Mouse (Mus musculus) right cerebral cortex, postnatal 10 days (tissue): Measurements from ENCODE around the gene Olfr56.
"Not testable (repeated sequence)": the region's sequence is repeated elsewhere in the genome, so short reads cannot be mapped to it uniquely, and the experiment has no call there.

Source experiments
- DNase-seq, 2 experiments: peaks; one replicate each; pipeline ENCODE4 v3.0.0; 2021; ENCODE audit warnings: low spot score in 2 of 2

Gene Olfr56

DNA sequence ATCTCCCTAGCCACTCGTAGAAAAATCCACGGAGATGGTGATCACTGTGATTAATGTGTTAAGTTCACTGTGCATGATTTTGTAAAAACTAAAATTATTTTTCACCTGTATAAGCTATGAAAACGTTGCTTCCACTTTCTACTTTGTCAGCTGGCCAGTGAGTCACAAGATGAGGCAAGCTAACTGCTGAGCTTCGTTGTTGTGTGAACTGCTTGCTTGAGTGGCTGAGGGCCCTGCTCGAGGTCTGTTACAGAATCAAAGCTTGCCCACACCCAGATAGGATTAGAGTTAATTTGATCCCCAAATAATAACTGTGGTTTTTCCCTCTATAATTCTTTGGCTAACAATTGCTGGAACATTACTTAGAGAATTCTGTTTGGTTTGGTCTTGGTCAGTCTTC is 73.2 kb downstream of the Olfr56 start:
- DNase-seq: not testable (repeated sequence)

DNA sequence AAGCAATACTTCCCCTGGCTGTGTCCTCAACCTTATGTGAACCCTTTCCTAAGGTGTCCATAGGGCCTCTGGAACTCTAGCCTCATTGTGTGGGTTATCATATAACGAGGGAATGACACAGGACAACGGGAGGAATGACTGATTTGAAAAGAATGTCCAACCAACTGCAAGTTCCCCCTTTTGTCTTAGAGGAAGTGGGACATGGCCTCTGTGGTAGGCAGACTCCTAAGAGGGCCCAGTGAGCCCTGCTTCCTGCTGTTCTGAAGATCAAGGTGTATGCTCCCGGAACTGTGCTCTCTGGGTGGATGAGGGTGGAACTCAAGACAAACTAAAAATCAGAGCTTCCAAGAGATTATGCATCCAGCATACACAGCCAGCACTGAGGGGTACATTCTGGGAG is 81.4 kb downstream of the Olfr56 start:
- DNase-seq: not testable (repeated sequence)

DNA sequence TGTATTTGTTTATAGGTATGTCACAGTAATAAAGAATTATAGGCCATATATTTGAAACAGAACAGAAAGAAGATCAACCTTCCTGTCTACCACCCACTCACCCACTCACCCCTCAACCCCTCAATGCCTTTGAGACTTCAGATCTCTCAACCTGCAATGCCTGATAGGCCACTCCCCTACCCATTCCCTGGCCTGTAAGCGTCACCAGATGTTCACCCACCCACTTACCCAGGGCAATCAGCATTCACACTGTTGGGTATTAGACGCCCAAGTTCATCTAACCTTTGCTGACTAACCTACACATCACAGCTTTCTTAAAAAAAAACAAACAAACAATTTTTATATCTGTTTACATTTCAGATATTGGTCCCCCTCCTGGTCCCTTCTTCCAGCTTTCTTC is 83.2 kb downstream of the Olfr56 start:
- not testable (repeated sequence) for DNase-seq

DNA sequence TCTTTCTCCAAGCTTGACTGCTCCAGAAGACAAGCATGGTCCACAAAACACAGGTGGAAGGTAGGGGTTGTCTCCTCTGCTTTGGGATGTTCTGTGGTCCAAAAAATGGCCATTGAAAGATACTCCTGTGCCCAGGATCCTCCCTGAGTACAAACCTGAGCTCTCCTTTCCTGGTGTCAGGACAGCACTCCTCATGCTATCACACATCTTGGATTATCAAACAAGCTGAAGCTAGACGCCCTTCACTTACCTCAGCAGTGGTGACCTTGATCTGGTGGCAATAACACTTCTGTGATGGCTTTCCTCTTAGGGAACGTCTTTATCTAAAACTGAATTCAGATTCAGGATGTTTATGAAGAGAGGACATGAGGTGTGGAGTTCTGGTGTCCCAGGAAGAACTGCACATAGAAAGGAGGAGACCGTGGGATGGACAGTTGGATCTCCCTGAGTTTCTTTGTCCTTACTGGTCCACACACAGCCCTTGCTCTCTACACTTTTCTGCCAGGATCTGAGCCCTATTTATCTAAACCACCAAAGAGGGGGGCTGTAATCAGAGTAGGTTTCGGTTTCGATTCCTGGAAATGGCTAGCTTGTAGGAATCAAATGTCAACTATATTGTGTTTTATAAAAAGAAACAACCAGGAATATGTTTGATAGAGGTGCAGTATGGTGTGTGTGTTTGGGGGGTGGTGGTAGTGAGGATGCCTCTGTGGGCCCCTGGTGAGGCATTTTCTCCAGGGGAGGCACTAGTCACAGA is 85.2 kb downstream of the Olfr56 start, which contains the start of gene Tgtp2:
Gene Tgtp2, minus strand, starts transcription at position 494 of the 757 bp plus-strand sequence.
- not testable (repeated sequence) for DNase-seq

DNA sequence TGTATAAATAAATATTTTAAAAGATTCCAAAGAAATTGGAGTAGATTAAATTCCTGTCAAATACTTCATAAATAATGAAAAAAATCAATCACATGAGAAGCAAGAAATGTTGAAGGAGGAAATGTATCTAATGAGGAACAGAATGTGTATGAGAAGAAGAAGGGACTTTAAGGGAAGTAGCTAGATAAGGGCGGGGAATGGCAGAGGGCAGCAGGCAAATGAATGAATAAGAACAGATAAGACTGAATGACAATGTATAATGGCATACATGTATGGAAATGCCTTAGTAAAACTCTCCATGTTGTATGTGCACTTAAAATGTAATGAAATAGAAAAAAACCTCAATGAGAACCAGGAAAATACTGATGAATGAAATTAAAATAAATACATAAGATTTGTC is 89.7 kb downstream of the Olfr56 start:
- DNase-seq: no peak

DNA sequence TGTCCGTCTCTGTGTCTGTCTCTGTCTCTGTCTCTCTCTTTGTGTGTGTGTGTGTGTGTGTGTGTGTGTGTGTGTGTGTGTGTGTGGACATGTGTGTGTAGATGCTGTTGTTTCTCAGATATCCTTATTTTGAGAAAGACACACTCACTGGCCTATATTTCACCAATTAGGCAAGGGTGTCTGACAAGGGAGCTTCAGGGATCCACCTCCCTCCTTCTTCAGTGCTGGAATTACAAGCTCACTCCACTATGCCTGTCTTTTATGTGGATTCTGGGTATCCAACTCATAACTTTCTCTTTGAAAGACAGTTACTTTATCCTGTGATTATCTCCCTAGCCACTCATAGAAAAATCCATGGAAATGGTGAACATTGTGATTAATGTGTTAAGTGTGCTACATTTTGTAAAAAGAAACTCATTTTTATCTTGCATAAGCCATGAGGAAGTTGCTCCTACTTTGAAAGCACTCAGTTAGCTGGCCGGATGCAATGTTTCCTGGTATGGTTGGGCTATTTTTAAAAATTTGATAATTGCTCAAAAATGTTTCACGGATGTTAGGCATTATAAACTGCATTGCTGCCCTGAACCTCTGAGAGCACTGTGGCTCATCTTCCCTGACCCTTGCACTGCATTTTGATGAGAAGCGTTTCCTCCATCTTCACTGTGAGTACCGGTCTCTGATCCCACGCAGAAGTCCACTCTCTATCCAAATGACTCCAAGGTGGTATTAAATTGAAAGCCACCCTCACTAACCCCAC is 97.5 kb downstream of the Olfr56 start, which contains the start of gene Ifi47:
Gene Ifi47, plus strand, starts transcription at position 587 of the 757 bp plus-strand sequence.
- not testable (repeated sequence) for DNase-seq

DNA sequence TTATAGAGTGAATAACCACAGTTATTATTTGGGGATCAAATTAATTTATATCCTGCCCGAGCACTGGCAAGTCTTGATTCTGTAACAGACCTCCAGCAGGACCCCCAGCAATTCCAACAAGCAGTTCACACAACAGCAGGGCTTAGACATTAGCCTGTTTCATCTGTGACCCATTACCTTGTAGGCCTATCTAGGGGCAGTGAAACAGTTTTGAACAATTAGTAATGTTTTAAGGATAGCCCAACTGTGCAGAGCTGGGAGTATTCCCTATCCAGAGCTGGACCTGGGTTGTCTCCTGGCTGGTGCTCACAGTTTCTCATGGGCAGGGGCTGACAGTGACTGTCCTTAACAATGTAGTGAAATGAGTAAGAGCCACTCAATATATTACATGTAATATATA is 98.3 kb downstream of the Olfr56 start:
- DNase-seq: no peak

DNA sequence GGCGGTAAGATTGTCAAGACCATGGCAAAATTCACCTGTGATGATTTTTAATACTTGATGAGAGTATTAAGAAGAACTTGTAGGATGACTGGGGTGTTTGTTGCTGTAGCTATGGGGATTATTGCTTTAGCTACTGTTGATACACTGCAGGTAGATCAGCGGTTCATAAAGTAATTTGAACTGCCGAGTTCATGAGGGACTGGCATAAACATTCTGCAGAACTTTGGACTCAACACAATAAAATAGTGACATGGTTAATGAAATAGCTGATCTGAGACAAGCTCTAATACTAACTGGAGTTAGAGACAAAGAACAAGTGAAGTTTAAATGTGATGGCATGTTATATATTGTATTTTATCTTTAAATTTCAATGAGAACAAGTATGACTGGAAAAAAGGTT is 100.0 kb downstream of the Olfr56 start:
- no peak for DNase-seq

DNA sequence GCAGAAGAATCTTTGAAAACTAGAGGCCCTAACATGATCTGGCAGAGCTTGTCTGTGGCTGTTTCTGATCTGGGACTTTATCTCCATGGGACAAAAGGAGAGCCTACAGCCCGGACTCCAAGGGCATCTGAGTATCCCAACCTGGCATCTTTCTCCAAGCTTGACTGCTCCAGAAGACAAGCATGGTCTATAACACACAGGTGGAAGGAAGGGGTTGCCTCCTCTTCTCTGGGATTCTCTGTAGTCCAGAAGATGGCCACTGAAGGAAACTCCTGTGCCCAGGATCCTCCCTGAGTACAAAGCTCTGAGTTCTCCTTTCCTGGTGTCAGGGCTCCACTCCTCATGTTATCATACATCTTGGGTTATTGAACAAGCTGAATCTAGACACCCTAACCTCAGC is 101.9 kb downstream of the Olfr56 start:
- DNase-seq: no peak

DNA sequence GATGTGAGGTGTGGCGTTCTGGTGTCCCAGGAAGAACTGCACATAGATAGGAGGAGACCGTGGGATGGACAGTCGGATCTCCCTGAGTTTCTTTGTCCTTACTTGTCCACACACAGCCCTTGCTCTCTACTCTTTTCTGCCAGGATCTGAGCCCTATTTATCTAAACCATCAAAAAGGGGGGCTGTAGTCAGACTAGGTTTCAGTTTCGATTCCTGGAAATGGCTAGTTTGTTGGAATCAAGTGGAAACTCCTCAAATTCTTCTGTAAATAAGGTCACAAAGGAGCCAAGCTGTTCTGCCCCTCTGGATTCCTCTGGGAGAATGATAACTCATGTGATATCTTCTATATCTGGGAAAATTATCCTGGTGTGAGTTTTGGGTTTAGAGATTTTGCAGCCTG is 102.7 kb downstream of the Olfr56 start:
- DNase-seq: no peak

DNA sequence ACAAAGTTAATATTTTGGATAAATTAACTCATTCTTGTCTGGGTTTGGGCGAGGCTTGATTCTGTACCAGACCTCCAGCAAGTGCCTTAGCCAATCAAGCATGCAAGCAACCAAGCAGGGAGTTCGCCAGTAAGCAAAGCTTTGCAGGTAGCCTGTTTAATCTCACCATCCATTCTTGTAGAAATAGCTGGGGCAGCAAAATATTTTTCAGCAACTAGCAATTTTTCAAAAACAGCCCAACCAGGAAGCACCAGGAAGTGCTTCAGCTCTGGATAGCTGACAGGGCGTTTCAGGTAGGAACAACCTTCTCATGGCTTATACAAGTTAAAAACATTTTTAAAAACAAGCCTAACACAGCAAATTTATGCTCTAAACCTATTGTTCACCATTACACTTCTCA is 103.2 kb downstream of the Olfr56 start:
- no peak for DNase-seq

DNA sequence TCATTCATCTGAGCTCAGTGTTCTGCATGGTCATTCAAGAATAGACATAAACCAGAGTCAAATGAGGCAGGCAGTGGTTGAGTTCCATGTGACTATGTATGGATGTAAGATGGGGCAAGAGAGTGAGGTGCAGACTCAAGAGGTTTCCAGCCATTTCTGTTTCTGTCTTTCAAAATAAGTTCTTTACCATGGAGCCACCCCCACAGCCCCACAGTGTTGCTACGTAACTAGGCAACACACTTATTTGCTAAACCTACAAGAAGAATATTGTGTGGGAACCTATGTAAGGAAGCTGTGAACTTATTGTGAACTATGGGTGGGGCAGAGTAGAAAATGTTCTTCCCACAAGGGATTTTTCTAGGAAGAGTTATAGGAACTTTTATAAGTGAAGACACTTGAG is 104.5 kb downstream of the Olfr56 start:
- peak in 1 of 2 experiments; percentile 47 for DNase-seq

DNA sequence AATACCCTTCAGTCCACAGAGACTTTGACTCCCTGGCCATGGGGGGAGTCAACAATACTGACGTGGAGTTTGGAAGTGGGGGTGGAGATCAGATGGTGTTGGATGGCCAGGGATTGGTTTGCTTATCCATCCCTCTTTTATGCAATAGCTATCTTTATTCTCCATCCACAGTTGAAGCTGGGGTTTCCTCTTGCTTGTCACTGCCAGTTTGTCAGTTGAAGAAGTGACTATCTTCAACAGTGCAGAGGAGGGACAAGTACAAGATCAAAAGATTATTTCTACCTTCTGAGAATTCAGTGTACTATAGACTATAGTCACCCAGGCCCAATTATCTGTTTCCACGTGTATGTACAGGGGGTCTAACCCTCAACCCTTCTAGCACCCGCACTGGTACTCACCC is 105.1 kb downstream of the Olfr56 start:
- DNase-seq: no peak

DNA sequence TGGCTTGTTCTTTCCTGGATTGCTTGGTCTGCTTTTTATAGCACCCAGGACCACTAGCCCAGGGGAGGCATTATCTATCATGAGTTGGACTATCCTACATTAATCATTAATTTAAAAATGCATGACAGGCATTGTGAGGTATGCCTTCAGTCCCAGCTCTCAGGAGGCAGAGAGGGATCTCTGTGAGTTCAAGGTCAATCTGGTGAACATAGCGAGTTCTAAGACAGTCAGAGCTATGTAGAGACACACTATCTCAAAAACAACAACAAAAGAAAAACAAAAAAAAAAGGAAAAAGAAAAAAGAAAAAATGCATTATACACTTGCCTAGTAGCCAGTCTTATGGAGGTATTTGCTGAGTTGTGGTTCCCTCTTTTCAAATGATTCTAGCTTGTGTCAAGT is 105.7 kb downstream of the Olfr56 start:
- DNase-seq: no peak

DNA sequence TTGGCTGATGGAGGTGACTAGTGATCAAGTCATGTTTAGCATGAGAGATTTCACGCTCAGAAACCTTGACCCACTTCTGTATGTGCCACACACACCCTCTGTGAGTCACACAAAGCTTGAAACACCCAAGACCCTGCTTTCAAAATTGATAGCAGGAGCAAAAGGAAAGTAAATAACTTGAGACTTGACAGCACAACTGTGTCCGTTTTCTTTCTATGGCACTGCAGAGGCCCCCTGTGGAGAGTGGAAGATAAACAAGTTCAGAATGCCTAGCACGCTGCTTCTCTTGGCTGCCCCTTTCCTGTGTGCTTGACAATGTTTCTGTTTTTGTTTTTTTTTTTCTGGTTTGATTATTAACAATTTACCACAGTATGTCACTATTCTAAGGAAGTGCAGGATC is 106.2 kb downstream of the Olfr56 start:
- no peak for DNase-seq

DNA sequence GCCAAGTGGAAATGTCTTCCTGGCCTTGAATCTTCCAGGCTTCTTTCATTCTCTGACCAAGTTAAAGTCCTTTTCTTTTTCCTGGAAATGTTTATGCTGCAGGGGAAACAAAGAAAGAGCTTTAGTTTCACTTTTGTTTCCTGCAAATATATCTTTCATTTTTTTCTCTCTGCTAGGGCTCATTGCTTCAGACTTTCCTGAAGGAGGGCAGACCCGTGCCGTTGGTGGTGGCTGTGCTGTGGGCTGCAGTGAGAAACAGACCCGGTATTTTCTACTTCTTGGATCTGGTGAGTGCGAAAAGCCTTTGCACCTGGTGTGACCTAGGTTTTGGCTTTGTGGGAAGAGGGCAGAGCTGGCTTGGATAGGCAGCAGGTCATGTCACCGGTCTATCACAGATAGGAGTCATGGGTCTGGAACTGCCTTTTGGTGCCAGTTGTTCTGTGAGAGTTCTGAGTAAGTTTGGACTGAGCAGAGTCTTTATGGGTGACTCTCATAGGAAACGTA is 108.2 kb downstream of the Olfr56 start:
- DNase-seq: no peak

DNA sequence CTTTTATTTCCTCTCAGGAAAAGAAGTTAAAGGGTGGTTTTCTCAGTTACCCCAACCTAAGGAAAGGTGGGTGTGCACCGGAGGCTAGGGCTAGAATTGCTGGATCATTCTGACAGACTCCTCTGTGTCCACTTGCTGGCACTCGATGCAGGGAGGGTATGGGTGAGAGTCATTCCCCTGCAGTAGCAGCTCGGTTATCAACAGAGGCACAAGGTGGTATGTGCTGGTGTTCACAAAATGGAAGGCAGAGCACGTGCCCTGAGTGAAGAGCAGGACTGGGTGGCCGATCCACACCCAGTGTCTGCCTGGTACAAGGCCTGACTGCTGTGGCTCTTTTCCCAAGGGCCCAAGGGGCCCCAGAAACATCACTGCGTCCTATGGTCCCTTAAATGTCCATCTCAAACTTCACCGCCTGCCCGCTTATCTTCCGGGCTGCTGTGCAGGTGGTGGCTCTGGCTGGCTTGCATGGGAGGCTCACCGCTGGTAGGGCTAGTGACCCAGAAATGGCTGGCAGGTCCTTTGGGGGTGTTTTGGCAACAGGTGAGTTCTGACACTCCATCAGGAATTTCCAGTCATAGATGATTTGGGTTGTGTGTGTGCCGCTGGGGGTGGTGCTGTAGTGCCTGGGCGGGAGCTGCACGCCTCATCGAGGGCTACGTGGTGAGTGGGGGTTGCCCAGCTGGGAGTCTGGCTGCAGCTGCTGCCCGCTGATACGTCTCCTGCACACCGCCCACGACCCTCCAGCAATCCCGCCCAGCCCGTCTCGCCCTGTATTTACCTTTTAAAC is 109.3 kb downstream of the Olfr56 start:
- no peak for DNase-seq

DNA sequence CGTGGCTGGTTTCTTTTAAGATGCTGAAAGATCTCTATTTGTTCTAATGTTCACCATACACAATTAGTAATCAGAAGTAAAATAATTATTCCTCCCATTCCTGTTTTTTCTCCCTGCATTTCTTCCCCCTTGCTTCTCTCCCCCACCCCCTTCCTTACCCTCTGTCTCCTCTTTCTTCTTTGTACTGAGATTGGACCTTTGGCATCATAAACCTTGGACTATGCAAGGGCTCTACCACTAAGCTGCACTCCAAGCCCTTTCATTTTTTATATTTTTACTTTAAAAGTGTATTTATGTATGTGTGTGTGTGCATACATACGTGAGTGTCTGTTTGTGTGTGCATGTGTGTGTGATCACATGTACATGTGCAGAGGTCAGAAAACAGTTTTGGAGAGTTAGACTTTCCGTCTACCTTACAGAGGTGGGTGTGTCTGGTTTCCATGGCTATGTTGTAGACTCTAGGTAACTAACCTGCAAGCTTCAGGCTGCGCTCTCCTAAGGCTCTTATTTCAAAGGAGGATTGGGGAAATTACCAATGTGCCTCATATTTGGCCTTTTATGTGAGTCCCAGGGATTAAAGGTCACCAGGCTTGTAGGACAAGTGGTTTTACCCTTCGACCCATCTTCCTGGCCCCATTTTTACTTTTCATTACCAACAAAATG is 110.4 kb downstream of the Olfr56 start:
- DNase-seq: no peak

DNA sequence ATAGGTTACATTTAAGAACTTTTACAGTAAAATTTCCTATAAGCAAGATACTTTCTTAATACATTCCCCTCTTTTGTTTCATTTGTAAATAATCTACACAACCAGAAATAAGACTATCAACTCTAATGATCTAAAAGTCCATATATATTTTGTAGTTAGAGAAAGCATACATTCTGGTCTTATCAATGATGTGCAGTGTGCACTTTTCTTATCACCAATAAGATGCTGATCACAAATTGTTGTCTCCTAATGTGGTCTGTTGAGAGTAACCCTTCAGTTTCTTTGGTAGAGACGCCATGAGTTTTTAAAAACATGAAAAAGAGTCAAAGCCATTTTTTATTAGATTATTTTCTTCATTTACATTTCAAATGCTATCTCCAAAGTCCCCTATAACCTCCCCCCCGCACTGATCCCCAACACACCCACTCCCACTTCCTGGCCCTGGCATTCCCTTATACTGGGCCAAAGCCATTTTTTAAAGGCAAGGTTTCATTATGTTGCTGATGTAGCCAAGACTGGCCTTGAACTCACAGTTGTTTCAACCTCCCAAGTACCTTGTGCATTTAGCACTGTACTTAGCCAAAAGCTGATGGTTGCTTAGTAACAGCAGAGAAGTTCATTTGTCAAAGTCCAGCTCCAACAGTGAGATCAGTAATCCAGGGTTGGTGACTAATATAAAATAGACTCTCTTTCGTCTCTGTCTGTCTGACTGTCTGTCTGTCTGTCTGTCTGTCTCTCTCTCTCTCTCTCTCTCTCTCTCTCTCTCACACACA is 111.2 kb downstream of the Olfr56 start:
- DNase-seq: no peak

DNA sequence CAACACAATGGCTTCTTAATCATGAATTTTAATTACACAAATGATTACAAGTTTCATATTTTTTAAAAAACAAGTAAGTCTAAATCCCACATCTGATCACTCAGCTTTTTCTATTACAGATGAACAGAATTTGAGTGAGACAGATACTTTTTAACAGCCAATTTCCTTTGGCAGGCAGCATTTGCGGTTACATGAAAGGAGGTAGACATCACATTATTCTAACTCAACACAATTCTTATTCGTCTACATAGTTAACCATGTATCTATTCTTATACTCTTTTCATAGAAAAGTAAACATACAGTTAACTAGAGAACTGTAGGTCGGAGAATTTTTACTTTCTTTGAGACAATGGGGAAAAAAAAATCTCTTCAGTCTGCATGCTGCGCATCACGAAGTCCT is 111.9 kb downstream of the Olfr56 start:
- no peak for DNase-seq

DNA sequence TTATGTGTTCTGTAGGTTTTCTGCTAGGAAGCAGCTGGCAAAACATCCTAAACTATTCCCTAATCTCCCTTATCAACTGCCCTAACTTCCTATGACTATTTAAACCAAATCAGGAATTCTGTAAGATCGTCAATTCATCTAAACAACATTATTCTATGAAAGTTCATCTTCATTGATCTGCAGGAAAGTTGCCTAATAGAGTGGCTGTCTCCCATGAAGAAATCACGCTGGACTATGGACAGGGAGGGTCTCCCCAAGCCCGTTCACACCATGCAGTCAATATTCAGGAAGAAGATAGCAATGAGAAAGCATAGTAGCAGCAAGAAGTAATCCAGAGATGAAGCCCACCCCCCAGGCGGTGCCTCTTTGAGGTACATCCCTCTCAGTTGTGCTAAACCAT is 112.5 kb downstream of the Olfr56 start:
- DNase-seq: no peak
